Mouse (Mus musculus): ENCODE results near the gene Coro1b.

GRCm38 (mm10) chr19:4184976-4185975 lies 36.9 kb downstream of the Coro1b start:
- TF ChIP-seq CTCF (IDR thresholded peaks at IDR 0.05; ENCODE audit: borderline replicate concordance, insufficient read depth, low read length) (no peak), POLR2A (IDR thresholded peaks at IDR 0.05; ENCODE audit: low read depth, low read length) (no peak)
